Mouse (Mus musculus): ENCODE data around the gene Pramef25. TPM values are rescaled to one million over a fixed set of nuclear protein-coding genes. Genes with fewer than 3 reads are reported as not detected.

Pramef25 gene
- polyA plus RNA-seq (2012; rRNA removed): not detected in 2 replicates

DNA sequence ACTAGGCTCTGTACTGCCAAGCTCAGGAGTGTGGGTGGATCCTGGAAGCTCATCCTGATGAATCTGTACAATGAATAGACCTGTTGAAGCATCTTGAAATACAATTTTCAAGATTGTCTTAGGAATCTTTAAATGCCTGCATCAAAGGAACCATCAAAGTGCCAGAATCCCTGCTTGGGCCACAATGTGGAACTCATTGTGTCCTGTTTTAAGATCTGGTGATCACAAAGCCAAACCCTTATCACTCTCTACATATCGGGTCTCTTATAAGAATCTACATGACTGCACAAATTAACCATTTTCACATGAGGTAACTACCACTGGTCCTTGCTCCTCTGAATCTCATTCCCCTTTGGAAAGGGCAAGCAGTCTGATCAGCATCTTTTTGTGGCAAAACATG is at the start of gene Pramef25:
Gene Pramef25, minus strand, starts transcription at position 101 of the 400 bp plus-strand sequence.

DNA sequence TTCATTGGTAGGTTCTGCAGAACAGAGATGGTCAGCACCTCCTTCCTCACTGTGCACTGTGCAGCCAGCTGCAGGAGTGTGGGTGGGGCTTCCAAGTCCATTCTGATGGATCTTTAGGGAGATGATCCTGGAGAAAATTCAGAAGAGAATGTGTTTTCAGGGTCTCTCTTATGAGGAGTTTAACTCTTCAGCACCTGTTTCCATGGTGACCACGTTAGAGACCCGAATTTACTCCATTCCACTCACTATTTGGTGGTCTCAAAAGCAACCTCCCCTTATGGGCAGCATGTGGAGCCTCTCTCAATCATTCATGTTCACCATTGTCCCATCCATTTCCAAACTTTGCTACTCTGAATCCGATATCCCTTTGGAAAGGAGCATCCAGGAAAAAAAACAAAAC is 43.5 kb upstream of the Pramef25 start, which contains the start of gene Pramef17:
Gene Pramef17, minus strand, starts transcription at position 101 of the 400 bp plus-strand sequence.

DNA sequence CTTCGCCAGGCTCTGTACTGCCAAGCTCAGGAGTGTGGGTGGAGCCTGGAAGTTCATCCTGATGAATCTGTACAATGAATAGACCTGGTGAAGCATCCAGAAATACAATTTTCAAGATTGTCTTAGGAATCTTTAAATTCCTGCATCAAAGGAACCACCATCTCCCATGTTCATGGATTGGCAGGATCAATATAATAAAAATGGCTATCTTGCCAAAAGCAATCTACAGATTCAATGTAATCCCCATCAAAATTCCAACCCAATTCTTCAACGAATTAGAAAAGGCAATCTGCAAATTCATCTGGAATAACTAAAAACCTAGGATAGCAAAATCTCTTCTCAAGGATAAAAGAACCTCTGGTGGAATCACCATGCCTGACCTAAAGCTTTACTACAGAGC is 16.0 kb upstream of the Pramef25 start, which contains the start of gene Gm13101:
Gene Gm13101, minus strand, starts transcription at position 101 of the 400 bp plus-strand sequence.

DNA sequence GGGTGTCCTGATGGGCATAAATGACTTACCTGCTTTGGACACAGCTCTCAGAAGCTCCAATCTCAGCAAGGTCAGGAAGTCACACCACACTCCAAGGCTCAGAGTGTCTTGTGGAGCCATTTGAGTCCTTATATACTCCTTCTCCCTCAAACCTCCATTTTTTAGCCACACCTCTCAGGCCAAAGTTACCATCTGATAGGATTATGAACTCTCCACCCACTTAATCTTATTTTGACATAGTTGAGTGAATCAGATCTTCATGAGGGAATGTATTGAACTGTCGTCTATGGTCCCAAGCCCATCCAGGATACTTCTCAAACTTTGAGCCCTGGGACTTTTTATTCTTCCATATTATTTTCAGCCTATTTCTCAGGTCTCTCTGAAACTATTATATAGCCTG is 50.5 kb downstream of the Pramef25 start, which contains the start of gene Pramef6:
Gene Pramef6, minus strand, starts transcription at position 101 of the 400 bp plus-strand sequence.

Other genes starting within 250 kb of the Pramef25 start
- not detected in 2 replicates for gene Gm13089, start 248.3 kb downstream of the Pramef25 start, polyA plus RNA-seq (2012; rRNA removed)
- gene Gm13078, start 231.6 kb downstream of the Pramef25 start, polyA plus RNA-seq (2012; rRNA removed): not detected in 2 replicates
- not detected in 2 replicates for gene Gm13023, start 161.7 kb downstream of the Pramef25 start, polyA plus RNA-seq (2012; rRNA removed)
- gene Gm13084, start 134.9 kb downstream of the Pramef25 start, polyA plus RNA-seq (2012; rRNA removed): not detected in 2 replicates
- not detected in 2 replicates for gene Gm13103, start 104.5 kb downstream of the Pramef25 start, polyA plus RNA-seq (2012; rRNA removed)
- not detected in 2 replicates for gene Pramef6, start 50.6 kb downstream of the Pramef25 start, polyA plus RNA-seq (2012; rRNA removed)
- gene Gm13101, start 15.9 kb upstream of the Pramef25 start, polyA plus RNA-seq (2012; rRNA removed): not detected in 2 replicates
- gene Pramef17, start 43.4 kb upstream of the Pramef25 start, polyA plus RNA-seq (2012; rRNA removed): not detected in 2 replicates
- not detected in 2 replicates for gene Pramel4, start 108.1 kb upstream of the Pramef25 start, polyA plus RNA-seq (2012; rRNA removed)
- not detected in 2 replicates for gene Gm13102, start 155.5 kb upstream of the Pramef25 start, polyA plus RNA-seq (2012; rRNA removed)
- not detected in 2 replicates for gene Oog3, start 211.6 kb upstream of the Pramef25 start, polyA plus RNA-seq (2012; rRNA removed)
- gene Oog2, start 239.7 kb upstream of the Pramef25 start, polyA plus RNA-seq (2012; rRNA removed): not detected in 2 replicates

Measured in liver, embryonic 18 days (tissue).